Mouse (Mus musculus) right cerebral cortex, postnatal 4 days (tissue): ENCODE results near the gene Vav3.

ENCODE experiments used
- DNase-seq: peaks from one replicate; pipeline ENCODE4 v3.0.0-alpha.2; 2022

Vav3 gene

DNA sequence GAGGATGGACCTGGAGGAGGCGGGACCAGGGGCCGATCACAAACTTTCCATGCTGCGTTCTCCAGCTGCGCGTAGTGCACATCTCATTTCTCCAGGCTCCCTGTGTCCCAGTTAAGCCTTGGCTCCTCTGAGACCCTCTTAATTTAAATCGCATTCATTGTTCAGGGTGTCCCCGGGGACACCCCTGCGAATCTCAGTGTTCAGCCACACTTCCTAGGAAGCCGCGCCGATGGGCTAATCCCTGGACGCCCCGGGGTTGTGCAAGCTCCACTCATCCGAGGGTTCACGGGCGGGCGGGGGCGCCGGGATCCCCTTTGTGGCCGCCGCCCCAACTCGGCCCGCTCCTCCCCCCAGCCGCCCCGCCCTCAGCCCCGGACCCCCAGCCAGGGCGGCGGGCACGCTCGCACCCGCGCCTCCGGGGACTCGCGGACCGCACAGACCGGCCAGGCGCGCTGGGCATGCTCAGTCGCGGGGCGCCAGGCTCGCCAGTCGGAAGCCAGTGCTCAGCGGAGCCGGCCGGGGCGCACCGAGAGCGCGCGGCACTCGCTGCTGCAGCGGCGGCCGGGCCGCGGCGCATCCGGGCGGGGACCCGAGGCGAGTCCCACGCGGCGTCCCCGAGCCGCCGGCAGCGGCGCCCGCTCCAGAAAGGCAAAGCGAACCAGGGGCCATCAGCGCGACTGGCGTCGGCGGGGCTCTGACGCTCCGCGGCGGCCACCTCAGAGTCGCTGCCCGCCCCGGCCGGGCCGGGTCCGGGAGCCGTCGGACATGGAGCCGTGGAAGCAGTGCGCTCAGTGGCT is at the start of gene Vav3:
Gene Vav3 (plus strand): TSS at position 380 of the 797 bp plus-strand sequence.
- peak; percentile 57 for DNase-seq

DNA sequence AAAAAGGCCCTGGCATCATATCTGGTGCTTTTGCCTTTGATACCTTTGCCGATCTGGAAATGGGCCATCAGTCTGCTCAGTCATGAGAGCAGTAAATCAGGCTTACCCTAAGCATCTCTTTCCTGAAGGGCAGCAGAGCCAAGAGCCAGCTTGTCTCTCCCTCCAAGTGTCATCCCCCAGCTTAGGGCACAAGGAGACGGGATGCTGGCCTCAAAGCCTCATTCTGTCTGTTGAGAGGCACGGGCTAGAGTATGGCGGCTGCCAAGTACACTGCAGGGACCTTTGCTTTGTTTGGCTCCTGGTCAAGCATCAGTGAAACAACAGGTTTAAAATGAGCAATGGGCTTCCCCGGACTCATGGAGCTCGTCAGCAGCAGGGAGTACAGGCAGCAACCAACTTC is 41.6 kb upstream of the Vav3 start:
- no peak for DNase-seq

- DNase-seq, result no peak
Measured at GRCm38 (mm10) chr3:109299303-109300074, 41.0 kb upstream of the Vav3 start.

DNA sequence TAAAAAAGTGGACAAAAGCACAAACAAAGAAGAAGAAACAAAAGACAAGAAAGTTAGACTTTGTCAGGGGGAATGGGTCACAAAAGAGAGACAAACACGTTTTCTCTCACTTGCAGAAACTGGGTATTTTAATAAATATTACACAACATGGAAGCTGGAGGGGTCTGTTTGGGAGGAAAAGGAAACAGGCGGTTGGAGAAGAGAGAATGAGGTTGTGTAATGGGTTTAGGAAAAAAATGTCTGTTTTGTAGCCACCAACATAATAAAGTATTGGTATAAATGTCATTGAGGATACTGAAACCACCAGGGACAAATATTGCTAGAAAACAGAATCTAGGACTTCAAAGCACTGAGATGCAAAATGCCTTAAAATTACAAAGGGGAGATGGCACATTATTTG is 38.4 kb upstream of the Vav3 start:
- DNase-seq, result no peak

GRCm38 (mm10) chr3:109307406-109307805 is 33.0 kb upstream of the Vav3 start:
- no peak for DNase-seq

DNA sequence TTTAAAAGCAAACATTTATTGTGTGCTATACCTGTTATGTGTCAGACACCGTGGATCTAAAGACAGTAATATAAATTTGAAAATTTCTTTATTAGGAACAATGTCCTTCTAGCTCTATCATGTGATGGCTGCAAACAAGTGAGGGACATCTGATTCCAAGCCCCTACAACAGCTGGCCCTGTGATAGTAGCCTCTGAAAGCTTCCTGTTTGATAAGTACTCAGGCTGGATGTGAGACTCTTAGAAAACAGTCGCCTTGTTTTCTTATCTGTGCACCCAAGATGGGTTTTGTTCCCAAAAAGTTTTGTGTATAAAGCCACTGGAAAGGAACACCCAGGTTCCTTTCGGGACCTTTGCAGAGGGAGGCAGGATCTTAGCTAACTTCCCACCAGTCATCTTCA is 32.0 kb upstream of the Vav3 start:
- DNase-seq, result no peak

- DNase-seq, result no peak
Measured at GRCm38 (mm10) chr3:109309317-109310265, 30.9 kb upstream of the Vav3 start.

DNA sequence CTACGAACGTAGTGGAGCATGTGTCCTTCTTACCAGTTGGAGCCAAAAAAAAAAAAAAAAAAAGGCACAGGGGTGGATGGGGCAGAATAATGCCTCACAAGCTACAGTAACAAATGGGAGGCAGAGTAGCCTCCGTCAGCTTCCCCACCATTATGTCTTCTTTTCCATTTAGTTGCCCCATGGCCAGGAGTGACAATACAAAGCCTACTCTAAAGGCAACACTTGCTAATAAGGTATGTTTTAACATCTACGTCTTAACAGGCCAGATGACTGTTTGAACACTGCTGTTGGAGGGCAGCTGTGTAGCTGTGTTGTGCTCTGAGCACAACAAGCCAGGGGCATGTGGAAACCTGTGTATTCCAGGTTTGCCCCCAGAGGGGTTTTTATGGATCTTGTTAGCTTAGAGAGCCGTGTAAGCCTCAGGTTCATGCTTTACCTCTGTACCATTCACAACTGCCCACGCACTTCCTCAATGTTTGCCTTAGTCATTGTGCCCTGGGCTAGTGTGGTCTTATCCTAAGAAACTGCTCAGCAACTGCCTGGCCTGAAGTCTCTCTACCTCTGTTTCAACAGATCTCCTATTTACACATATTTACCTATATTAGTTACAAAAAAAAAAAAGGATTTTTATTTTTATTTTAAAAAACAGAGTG is 29.2 kb upstream of the Vav3 start:
- no peak for DNase-seq

- no peak for DNase-seq
Measured at GRCm38 (mm10) chr3:109311875-109312274, 28.6 kb upstream of the Vav3 start.

DNA sequence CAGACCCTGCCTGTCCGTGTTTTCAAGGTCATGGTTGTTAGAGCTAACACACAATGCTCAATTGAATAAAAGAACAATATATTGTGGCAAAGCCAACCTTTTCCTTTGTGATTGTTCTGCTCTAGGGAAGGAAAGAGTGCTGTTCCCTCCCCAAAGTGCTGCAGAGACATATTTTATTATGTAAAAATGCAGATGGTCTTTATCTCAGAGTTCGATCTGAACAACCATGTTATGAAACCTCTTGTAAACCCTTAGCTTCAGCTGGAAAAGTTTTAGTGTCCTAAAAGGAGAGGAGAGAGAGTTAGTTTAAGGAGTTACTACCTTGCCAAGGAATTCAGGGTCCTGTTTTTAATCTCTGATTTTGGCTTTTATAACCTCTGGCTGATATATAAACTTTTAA is 27.0 kb upstream of the Vav3 start:
- no peak for DNase-seq

DNA sequence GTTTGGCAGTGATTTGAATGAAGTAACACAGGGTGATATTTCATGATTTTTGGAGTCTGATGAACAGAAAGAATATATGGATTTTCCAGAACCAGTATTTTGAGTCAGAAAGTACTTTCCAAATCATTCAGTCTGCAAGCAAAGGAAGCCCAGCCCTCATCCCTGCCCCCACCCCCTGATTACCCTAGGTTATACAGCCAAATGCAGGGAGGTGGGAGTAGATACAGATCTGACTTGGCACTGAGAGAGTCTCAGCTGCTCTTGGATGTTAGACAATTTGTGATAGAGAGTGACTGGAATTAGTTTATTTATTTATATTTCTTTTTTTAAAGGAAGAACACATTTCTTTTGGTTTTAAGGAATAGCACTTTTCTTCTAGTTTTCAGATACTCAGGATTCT is 18.2 kb upstream of the Vav3 start:
- DNase-seq, result no peak

- no peak for DNase-seq
Measured at GRCm38 (mm10) chr3:109323447-109324300, 16.8 kb upstream of the Vav3 start.

DNA sequence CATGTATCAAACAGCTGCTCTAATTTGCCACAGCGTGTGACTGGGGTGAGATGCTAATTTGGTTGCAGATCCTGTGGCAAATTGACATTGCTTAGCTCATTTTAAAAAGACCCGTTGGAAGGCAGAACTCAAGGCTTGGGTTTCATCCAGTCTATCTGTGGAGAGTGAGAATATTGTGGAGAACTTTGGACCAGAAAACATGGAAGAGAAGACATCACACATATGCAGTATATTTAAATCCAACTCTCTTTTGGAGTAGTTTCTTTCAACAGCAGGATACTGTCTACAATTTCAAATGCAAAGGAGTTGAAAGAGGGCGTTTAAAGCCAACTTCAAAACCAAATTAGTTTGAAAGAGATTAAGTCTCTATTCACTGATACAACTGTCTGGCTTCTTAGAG is 13.3 kb upstream of the Vav3 start:
- no peak for DNase-seq

DNA sequence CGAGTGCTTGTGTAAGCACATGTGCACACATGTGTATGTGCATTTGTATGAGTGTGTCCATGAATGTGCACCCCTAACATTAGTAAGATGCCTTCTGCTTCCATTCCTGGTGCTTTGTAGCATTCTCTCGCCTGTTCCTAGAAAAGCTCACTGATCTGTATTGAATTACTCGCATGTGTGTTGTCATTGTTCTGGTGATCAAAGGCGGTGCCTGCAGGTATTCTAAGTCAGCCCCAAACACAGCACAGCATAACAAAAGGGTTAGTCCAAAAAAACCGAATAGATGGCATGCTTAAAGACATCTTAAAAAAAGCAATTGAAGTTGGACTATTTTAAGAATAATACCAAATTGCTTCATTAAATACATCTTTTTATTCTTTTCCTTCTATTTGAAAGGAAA is 7.7 kb upstream of the Vav3 start:
- DNase-seq, result no peak

DNA sequence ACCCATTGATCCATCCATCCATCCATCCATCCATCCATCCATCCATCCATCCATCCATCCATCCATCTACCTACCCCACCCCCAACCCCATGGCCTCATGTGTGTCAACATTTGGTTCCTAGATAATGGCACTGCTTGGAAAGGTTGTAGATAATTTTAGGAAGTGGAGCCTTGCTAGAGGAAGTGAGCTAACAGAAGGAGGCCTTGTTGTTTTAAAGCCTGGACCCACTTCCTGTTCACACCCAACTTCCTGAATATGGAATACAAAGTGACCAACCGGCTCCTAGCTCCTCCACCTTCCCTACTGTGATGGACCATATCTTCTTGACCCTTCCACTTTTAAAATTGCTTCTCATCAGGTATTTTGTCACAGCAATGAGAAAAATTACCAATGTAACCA is 5.0 kb upstream of the Vav3 start:
- DNase-seq, result no peak

GRCm38 (mm10) chr3:109339290-109339689 is 1.2 kb upstream of the Vav3 start:
- no peak for DNase-seq

DNA sequence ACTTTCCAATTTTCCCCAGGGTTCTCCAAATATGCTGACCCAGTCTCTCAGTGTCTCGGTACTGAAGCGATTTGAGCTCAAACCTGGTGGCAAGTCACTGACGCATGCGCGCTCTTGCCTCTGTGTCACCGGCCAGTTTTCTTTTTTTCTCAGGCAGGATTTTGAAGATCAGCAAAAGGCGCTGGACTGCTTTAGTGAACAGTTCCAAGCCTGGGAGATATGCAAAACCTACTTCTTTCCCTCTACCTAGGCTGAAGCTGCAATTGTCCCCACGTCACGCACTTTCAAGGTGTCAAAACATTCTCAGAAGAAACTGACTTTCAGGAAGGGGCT is 546 bp upstream of the Vav3 start:
- peak; percentile 35 for DNase-seq

DNA sequence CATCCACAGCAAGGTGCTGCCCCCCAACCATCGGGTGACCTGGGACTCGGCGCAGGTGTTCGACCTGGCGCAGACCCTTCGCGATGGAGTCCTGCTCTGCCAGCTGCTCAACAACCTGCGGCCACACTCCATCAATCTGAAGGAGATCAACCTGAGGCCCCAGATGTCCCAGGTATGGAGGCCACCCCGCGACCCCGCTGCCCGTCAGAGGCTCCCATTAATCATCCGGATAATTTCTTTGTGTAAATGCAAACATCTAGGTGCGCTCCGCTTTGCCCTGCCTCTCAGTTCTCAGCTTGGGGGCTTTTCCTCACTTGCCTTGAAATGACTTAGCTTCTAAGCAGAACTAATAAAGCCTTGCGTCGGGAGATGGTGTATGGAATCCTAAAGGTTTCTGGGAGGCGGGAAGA is 623 bp downstream of the Vav3 start:
- no peak for DNase-seq

GRCm38 (mm10) chr3:109341631-109342030 is 1.2 kb downstream of the Vav3 start:
- peak; percentile 14 for DNase-seq

- DNase-seq, result no peak
Measured at GRCm38 (mm10) chr3:109351956-109352684, 11.7 kb downstream of the Vav3 start.

DNA sequence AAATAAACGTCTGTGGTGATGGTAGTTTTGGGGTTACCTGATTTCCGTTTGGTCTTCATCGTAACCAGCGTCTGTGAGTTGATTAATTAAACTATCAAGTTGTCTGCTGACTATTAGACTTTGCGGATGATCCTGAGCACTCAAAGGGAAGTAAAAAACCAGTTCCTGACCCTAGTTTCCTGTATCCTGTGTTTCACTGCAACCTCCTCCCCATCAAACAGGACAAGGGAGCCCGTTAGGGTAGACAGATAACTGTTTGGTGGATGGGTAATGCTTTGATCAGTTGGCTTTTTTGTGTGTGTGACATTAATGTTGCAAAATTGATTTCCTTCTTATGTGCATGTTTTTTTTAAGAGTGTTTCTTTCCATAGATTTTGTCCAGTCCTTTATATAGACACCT is 12.2 kb downstream of the Vav3 start:
- no peak for DNase-seq
